Mouse (Mus musculus) testis, postnatal 14 days (tissue): Measurements from ENCODE around the gene Esrp2.
A peak's percentile ranks its signal among the peaks of the same experiment; 100 is the strongest.

Source experiments
- DNase-seq: peaks from one replicate; pipeline ENCODE4 v3.0.0; 2021; ENCODE audit warnings: low spot score

Esrp2 gene

DNA sequence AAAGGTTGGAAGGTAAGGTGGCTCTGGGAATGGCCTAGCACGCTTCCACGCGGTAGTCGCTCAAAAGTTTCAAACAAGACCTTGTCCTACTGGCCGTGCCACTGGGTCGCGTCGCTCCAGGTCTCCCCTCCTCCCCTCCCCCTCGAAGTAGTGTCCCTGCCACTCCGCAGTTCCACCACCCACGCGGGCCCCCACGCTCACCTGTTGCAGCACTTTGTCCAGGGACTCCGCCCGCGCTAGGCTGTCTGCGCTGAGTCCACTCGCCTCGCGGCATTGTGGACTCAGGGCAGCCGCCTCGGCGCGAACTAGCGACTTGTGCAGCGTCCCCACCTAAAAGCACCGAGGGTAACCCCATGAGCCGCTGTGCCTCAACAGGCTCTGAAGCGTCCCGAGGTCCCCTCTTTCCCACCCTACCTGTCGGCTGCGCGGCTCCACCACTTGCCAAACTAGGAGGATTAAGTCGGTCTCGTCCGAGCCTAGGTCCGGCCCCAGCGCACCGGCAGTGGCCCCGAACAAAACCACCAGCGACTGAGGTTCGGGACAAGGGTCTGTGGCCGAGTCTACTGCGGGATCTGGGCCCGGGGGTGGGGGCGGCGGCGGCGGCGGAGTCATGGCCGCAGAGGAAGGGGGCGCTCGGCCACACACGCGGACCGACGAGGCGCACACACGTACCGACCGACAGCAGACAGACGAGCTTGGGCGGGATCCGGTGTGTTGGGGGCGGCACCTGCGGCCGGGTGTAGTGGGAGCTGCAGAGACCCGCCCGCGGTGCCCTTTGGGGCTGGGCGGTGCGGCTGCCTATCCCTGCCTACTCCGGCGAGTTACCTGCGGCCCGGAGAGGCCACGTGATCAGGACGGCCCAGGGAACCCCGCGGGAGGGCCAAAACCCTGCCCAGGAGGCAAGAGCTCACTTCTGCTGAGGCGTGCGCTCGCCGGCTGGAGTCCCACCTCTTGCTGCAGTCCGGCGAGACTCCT lies at the start of gene Esrp2:
Gene Esrp2 (minus strand): TSS at position 819 of the 975 bp plus-strand sequence.
- peak; percentile 54 for DNase-seq

- DNase-seq, result no peak
These were observed 49.6 kb upstream of the Esrp2 start for GRCm38 (mm10) chr8:106186394-106186793.

DNA sequence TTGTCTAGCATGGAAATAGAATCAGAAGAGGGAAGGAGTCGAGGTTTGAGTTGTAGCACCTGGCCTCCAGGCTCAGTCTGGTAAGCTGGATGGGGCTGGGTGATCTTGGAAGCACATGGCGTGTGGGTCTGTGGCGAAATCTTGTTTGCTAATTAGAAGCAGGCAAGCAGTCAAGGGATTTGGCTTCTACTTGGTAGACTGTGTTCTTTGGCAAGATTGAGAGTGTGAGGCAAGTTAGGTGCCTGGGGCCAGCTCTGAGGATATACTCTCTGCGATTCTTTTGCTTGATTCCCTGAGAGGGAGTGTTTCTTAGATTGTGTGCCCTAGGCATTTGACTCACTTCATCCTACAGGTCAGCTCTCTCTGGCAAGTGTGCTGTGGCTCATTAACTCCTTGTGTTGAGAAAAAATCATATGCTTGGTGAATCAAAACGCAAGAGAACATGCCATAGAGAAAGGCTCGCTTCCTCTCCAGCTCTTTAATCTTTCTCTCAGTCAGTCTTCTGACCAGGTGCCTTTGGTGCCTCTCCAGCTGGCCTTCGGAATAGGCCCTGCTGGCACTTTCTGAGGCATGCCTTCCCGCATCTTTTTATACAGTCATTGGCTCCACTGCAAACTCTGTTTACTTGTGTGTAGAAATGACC lies 49.0 kb upstream of the Esrp2 start:
- no peak for DNase-seq

DNA sequence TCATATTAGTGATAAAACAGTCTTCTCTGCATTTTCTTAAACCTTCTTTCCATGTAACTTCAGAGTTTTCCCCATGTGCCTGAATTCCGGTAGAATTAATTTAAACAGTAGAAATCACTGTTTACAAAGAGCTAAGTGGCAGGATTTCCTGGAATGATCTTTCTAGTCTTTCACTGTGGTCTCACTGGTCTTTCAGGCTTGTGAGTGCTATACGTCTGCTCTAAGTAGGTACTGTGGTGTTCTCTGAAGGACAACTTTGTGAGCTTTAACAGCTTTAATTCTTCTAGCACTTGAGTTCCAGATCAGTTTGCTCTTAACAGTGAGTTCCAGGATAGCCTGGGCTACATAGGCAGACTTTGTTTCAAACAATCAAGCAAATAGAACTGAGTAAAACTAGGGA lies 41.7 kb upstream of the Esrp2 start:
- no peak for DNase-seq

GRCm38 (mm10) chr8:106177594-106177993 lies 40.8 kb upstream of the Esrp2 start:
- no peak for DNase-seq

DNA sequence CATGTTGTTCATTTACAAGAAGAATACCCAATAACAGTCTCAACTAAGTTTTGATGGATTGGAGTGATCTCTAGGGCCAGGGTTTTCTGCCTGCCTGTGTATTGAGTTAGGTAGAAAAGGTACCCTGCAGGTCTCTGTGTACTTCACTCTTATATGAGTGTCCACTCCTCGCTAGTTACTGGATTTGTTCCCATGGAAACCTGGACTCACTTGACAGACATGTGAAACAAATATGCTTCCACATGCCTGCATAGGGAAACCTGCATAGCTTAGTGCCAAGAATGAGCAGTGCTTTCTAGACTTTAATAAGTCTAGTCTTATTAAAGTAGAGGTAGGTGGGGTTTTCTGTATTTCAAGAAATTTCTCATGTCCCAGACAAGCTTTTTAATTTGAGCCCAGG lies 40.1 kb upstream of the Esrp2 start:
- DNase-seq, result no peak

DNA sequence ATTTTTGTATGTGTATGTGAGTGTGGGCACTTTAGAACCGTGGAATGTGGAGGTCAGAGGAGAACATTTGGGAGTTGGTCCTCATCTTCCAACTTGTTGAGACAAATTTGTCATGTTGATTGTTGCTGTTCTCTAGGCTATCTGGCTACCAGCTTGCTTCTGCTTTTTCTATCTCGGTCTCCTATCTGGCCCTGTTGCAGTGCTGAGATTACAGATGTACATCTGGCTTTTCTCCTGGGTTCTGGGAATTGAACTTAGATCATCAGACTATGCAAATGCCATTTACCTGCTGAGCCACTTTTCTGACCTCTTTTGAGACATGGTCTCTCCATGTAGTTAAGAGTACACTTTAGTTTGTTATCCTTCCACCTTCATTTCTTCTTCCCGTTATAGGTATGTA lies 36.8 kb upstream of the Esrp2 start:
- DNase-seq, result no peak

GRCm38 (mm10) chr8:106169934-106170480 lies 33.2 kb upstream of the Esrp2 start:
- DNase-seq, result no peak

DNA sequence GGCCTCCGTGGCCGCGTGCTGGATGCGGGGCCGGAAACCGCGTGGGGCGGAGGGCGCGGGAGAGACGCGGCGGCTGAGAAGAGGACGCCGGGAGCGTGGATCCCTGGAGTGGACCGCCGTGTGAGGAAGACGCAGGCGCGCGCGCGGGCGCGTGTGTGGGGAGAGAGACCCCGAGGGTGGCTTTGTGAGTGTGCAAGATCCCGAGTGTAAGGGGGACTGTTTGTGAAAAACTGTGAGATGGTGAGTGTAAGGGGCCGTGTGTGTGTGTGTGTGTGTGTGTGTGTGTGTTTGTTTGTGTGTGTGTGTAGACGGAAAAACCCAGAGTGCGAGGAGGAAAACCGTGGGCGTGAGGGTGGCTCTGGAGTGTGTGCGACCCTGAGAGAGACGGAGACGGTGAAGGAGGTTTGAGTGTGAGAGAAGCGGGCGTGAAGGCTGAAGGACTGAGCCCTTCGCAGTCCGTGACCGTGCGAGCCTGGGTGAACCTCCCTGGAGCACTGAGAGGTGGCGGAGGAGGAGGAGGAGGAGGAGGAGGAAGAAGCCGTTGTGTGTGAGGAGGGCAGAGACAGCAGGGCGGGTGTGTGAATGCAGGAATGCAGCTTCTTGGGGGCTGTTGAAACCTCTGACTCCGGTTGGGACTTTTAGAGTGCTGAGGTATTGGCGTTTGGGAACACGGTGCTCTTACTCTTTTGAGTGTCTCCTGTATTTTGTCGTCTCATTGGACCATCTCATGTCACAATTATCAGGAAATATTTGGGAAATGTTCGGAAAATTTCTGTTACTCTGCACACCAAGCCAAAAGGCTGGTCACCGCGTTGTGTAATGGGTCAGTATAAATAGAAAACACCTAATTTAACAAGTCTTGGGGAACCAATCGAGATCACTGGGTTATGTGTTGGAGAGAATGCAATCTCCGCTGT lies 32.5 kb upstream of the Esrp2 start:
- peak; percentile 66 for DNase-seq

- peak; percentile 85 for DNase-seq
These were observed 31.7 kb upstream of the Esrp2 start, which contains the start of gene Slc7a6 for GRCm38 (mm10) chr8:106168356-106169016. Gene Slc7a6, plus strand, starts transcription at chr8:106168857.

DNA sequence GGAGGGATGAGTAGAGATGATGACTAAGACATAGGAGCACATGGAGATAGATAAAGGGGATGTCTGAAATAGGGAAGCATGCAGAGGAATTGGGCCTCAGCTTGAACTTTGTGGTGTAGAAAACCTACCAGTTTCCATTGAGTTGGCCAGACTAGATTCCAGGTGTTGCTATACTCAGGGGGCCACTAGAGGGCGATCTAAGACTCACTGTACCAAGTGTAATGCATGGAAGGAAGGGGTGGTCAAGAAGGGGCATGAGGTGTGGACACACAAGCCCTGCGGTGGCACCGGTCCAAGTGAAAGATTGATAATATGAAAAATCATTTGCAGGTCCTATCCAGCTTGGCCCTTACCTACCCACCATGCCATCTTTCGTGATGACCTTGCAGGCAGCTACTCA lies 28.7 kb upstream of the Esrp2 start:
- peak; percentile 62 for DNase-seq

DNA sequence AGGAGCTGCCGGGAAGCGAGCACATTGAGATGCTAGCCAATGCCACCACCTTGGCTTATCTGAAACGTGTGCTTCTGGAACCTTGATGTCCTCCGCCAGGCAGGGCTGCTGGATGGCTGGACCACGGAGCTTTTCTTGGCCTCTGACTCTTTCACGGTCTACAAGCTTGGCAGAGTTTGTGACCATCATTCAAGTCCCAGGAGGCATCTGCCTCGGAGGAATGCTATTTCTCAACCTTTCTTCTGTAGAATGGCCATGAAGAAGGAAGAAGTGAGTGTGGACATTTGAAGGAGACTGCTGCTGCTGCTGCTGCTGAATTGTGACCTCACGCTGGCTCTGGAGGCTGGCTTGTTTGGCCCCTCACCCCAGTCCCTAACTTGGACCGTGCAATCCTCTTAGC lies 26.5 kb upstream of the Esrp2 start:
- DNase-seq, result no peak

DNA sequence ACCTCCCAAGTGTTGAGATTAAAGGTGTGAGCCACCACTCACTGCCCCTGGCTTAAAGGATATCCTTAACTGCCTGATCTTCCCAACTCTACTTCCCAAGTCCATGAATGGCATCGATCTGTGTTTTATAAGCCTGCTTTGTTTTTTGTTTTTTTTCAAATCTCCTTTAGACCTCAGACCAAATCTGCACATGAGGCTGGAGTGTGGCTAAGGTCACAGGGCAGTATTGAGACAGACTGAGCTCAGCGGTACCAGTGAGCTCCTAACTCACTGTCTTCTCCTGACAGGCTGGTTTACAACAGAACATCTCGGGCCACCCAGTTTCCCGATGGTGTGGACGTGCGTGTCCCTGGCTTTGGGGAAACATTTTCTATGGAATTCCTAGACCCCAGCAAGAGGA lies 23.1 kb upstream of the Esrp2 start:
- no peak for DNase-seq

- DNase-seq, result no peak
These were observed 21.6 kb upstream of the Esrp2 start for GRCm38 (mm10) chr8:106158381-106158780.

- no peak for DNase-seq
These were observed 20.6 kb upstream of the Esrp2 start for GRCm38 (mm10) chr8:106157419-106157818.

DNA sequence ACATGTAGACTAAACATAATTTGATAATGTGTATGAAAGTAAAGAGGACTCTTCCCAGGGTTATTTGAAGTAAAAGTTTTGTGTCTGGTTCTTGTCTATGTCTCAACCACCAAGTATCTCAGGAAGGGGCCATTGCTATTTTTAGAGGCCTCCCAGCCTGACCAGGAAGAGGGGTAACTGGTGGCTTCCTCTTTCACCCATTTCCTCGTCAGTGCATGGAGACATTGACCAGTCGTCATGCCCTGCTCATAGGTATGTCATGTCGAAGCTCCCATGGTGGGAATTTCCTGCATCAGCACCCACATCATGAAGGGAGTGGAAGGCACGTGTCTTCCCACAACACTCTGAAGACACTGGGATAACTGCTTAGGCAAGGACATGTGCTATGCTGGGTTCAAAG lies 16.1 kb upstream of the Esrp2 start:
- DNase-seq, result no peak

GRCm38 (mm10) chr8:106151041-106151440 lies 14.3 kb upstream of the Esrp2 start:
- no peak for DNase-seq

DNA sequence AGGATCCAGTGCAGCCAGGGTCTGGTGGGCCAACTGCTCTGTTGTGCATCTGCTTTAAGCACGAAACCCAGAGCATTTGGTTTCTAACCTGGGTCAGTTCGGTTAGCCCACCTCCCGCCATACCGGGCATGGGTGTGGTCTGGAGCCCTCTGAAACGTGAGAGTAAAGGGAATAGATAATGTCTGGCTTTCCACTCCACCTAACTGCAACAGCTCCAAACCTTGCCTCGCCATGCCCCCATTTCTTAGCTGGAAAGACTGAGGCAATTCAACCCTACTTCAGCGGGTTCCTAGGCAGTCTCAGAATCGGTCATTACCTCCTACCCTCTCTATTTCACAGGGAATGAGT lies 13.9 kb upstream of the Esrp2 start:
- no peak for DNase-seq

DNA sequence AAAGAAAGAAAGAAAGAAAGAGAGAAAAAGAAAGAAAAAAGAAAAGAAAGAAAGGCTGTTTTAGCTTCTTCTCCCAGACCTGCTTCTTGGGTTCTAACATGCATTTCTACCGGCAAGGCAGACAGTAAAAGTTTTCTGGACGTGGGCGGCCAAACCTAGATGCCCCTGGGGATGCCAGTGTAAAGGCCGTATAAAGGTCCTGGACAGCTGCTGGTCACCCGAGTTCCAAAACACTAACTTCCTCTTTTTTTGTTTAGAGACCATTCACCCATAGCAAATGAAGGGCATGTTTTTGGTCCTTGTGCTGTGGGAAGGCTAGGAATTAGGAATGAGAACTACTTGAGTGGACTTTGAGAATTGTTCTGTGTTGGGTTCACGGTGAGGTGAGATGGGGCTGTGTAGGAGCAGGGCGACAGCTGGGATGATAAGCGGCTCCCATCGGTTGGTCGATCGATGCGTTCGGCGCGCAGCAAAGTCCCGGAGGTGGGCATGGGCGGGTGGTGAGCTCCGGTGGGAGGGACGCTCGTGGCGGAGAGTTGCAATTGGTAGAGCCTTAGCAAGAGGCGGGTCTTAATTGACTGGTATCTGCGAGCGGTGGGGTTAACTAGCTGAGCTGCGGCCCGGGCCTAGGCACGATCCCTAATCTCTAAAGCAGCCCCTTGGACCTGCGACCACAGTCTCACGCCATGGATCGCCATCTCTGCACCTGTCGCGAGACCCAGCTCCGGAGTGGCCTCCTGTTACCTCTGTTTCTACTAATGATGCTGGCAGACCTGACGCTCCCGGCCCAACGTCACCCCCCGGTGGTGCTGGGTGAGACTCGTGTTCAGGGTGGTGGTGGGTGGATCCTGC lies 13.3 kb upstream of the Esrp2 start, which contains the start of gene Pla2g15:
Gene Pla2g15 (plus strand): TSS at position 599 of the 852 bp plus-strand sequence.
- DNase-seq, result peak; percentile 92

GRCm38 (mm10) chr8:106149025-106149424 lies 12.3 kb upstream of the Esrp2 start:
- DNase-seq, result no peak
